Mouse (Mus musculus): ENCODE data around the gene Hivep3.

Hivep3 gene

DNA sequence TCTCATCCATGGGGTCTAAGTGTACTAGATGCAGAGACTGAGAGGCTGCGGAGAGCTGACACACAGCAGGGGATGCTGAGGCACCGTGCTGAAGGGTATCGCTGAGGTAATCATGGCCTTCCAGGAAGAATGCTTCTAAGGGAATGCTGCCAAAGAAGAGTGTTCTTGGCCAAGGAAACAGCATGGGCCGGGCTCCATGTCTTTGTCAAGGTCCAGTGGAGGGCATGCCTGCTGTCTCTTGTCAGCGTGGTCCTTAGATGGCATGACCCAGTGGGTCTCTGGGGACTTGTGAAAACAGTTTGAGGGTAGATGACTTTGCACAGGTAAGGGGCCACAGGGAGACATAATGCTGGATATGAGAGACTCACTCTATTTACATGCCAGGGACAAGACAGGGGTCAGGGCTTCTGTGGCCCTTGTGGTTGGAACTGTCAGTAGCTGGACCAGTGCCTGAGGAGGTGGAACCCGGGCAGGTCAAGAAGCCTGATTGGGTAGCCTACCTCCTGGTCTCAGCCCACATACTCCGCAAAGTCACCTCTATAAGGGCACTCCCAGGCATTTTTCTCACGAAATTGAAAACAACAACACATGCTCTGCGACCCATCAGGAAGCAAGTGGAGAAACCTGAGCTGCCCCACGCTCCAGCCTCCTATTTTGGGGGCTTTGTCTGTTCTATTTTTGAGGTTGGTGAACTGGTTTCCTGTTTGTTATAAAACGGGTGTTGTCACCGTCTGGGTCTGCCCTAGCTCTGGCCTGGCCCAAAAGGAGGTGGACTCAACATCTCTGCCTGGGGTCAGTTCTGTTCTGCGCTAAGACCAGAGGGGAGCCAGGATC lies 177.7 kb downstream of the Hivep3 start:
- DNase-seq, result no peak

DNA sequence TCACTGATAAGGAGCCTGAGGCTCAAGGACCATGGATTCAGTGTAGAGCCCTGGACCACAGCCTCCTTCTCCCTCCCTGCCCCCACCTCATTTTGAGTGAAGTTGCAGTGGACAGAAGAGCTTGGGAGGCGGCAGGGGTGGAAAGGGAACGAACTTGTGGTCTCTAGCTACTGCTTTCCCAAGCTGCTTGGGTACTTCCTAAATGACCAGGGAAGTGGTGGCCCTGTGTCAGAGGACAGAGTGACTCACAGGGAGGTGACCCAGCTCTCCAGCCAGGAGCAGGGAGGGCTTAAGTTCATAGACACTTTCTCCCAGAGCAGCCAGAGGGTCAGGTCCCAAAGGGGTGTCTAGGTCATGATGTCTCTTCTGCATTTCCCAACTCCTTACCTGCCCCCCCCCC lies 178.6 kb downstream of the Hivep3 start:
- no peak for DNase-seq

GRCm38 (mm10) chr4:119914194-119914593 lies 180.6 kb downstream of the Hivep3 start:
- DNase-seq, result no peak

DNA sequence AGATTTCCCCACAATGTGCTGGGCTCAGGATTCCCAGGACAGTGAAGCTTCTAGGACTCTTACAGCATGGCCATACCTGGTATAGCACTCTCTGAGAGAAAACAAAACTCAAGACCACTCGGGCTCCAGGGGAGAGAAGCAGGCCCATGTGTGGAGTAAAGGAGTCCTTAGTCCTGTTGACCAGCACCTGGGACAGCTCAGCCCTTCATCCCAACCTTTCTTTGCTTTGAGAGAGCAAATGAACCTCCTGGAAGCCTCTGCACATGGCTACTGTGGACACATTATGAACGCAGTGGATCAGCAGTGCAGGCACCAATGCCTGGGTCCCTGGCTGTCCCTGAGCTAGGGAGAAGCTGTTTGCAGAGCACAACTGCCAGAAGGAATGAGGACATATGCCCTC lies 181.5 kb downstream of the Hivep3 start:
- no peak for DNase-seq

GRCm38 (mm10) chr4:119917502-119917901 lies 183.9 kb downstream of the Hivep3 start:
- DNase-seq, result peak in 1 of 2 experiments; percentile 42

DNA sequence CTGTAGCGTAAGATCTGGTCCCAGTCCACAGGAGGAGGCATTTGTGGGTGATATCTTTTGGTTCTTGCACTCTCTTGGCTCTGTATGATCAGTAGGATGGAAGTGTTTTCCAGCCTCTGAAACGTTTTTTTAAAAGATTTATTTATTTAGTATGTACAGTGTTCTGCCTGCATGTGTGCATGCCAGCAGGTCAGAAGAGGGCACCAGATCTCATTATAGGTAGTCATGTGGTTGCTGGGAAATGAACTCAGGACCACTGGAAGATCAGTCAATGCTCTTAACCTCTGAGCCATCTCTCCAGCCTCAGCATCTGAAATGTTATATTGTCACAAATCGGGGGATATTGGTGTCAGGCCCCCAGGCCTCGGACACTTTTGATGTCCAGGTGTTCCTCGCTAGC lies 185.8 kb downstream of the Hivep3 start:
- DNase-seq, result no peak

DNA sequence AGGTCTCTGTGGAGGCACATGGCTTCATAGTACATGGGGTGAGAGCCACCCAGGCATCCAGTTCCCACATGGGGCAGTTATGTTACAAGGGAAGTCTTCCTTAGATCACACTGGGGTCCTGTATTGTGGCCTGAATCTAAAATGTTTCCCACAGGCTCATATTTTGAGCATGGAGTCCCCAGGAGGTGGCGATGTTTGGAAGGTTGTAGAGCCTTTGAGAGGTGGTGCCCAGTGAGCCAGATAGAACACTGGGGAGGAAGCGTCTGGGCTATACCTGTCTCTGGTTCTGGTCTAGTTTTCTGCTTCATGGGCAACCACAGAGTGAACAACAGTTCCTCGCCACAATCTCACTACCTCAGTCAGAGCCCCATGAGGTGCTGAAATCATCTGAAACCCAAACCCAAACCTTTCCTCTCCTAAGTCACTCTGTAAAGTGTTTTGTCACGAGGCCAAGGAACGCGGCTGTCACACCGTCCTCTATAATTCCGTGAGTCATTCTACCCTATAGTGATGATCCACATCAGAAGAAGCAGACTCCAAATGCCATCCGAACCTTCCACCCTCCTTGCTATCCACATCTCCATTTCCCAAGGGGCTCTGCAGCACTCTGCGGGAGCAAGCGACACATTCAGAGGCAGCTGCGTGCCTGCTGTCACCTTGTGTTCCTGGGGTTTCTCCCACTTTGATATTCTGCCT lies 187.6 kb downstream of the Hivep3 start:
- DNase-seq, result peak in 1 of 2 experiments; percentile 22

GRCm38 (mm10) chr4:119921723-119922266 lies 188.2 kb downstream of the Hivep3 start:
- no peak for DNase-seq

DNA sequence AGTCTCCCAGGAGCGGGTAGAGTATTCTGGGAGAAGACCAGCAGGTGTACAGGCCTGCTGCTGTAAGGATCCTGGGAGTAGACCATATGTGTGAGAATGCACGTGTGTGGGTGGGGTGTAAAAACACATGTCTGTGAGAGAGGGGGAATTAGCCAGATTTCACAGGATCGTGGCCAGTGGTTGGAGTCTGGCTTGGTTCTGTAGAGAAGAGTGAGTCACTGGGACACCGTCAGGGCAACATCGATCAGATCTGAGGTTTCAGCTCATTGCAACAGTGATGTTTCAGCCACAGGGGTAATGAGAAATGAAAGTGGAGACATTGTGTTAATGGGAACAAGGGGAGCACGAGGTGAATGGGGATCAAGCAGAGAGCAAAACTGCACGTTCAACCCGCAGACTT lies 189.4 kb downstream of the Hivep3 start:
- no peak for DNase-seq

GRCm38 (mm10) chr4:119923410-119923809 lies 189.8 kb downstream of the Hivep3 start:
- no peak for DNase-seq

- no peak for DNase-seq
Measured at GRCm38 (mm10) chr4:119925052-119925451, 191.5 kb downstream of the Hivep3 start.

DNA sequence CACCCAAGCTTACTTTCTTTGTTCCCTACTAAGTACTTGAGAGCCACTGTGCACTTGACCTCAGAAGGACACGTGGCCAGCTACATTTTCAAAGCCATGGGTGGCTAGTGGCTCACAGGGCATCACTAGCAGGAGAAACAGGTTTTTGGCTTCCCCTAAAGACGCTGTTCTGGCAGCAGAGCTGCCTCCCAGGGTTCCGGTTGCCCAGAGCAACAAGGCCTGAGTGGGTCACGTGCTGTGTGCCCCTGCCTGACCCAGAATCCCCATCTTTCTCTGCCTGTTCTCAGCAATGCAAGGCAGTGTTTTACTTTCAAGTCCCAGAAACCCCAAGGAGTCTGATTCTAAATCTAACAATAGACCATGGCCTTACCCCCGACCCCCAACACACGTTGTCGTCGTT lies 198.3 kb downstream of the Hivep3 start:
- no peak for DNase-seq

GRCm38 (mm10) chr4:119932549-119933257 lies 199.1 kb downstream of the Hivep3 start:
- no peak for DNase-seq

DNA sequence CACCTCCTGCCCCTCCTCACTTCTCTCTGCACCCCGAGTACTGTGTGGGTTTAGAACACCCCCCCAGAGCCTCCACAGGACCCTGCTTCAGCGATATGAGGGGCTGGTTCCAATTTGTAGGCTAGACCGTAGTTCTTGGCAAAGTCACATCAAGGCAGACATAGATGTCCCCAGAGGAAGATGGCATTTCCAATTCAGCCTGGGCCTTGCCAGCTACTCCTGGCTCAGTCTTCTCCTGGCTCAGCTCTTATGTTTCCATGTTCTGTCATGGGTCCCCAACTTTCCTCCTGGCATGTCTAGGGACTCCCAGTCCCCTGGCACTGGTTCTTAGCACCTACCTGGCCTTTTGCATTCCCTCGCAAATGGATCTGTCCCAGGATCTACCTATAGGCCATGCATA lies 201.3 kb downstream of the Hivep3 start:
- no peak for DNase-seq

- DNase-seq, result no peak
Measured at GRCm38 (mm10) chr4:119937876-119938275, 204.3 kb downstream of the Hivep3 start.

DNA sequence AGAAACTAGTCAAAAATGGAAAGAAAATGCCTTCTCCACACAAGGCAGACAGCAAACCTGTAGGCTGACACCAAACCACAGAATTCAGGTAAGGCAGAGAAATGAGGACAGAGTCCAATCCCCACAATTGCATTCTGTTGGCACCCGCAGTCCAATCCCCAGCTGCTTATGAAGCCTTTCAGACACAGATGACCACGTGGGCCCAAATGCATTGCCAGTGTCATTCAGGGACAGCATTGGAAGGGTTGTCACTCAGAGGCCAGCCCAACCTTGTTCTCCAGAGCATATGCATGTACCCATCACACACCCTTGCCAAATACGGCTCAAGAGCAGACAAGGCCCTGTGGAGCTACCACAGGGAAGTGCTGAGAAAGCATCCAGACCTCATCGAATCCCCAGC lies 204.9 kb downstream of the Hivep3 start:
- no peak for DNase-seq

- DNase-seq, result no peak
Measured at GRCm38 (mm10) chr4:119939786-119940185, 206.2 kb downstream of the Hivep3 start.

GRCm38 (mm10) chr4:119946224-119946887 lies 212.8 kb downstream of the Hivep3 start:
- no peak for DNase-seq

- no peak for DNase-seq
Measured at GRCm38 (mm10) chr4:119947232-119948162, 213.9 kb downstream of the Hivep3 start.

GRCm38 (mm10) chr4:119948406-119948805 lies 214.8 kb downstream of the Hivep3 start:
- no peak for DNase-seq

DNA sequence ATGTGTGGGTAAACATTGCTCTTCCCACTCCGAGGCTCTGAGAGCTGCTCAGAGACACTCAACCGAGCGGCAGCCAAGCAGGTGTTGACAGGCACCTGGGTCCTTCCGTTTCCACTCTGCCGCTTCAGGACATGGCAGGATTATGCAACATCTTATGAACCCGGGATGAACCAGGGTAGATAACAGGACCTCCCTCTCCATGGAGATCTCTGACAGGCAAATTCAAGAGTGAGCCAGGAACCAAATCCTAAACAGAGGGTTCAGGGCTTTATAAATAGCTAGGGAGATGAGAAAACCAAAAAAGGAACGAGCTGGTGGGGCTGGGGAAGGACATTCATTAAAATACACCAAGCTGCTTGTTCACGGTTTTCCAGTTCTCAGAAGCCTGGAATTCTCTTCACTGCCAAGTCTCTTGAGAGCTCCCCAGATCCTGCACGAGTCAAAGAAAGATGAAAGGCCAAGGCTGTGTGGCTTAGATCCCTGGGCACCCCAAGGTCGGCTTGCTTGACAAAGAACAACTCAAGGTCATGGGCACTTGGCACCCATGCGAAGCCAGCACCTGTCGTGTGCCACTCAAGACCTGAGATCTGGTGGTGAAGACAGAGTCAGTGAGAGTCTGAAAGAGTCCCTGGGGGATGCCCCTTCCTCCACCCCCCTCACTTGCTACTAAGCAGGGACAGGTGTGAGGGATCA lies 215.5 kb downstream of the Hivep3 start:
- no peak for DNase-seq

Data from spleen, adult 18-20 months (tissue).